Mouse (Mus musculus): ENCODE data around the gene Pde4d. TPM values are rescaled to one million over a fixed set of nuclear protein-coding genes. Genes with fewer than 3 reads are reported as not detected.
A peak's percentile ranks its signal among the peaks of the same experiment; 100 is the strongest.

Pde4d gene
- polyA plus RNA-seq, 1 experiment from 2014 or later: 13.6 TPM

DNA sequence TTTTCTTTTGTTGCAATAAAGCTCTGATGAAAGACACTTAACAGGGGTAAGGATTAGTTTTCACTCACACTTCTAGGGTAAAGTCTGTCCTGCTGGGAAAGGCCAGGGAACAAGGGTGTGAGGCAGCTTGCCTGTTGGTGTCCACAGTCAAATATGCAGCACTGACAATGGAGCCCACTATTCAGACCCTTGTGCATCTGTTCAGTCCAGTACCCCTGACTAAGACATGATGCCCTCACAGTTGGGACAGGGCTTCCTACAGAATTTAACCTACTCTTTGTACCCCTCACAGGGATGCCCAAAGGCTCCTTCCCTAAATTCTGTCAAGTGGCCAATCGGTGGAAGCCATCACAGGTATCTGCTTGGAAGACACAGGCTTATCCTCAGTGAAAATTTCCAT lies 1068.4 kb downstream of the Pde4d start:
- no peaks in the 10 kb centered on the region for H3K4me1 ChIP-seq (ENCODE audit: control insufficient read depth, insufficient read depth, low read length)
- 85% methylated on average over 1 of the region's 1 CpGs for WGBS
- no peak for DNase-seq (ENCODE audit: low spot score)
- H3K27ac ChIP-seq (replicated peaks; ENCODE audit: low read depth, low read length): no peak overlapping the region
- no peaks in the 10 kb centered on the region for H3K9me3 ChIP-seq (ENCODE audit: control insufficient read depth, low read length)
- H3K36me3 ChIP-seq (ENCODE audit: control insufficient read depth, insufficient read depth, low read length): no peaks in the 10 kb centered on the region
- no peaks in the 10 kb centered on the region for H3K27me3 ChIP-seq (replicated peaks; ENCODE audit: control insufficient read depth, insufficient read depth, low read length)
- no peak for ATAC-seq (ENCODE audit: low read depth)
- H3K4me3 ChIP-seq (ENCODE audit: low read depth, low read length): no peak overlapping the region
- no peak overlapping the region for H3K9ac ChIP-seq (ENCODE audit: low read depth, low read length)
- no peak overlapping the region for H3K4me2 ChIP-seq (ENCODE audit: low read depth, low read length)

DNA sequence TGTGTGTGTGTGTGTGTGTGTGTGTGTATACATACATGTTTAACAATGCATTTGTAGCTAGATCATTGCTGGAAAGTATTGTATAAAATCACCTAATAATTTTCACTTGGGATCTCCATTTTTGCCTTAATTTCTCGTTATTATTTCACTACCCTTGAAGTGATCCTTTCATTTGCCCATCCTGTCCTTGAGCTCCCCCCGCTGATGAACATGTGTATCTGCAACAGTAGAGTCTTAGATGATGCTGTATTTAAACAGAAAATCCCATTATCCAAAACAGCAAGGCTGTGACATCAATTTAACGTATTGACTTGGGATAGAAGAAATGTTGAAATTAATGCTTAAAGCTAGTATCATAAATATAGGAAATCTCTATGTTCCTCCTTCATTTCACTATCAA lies 1069.7 kb downstream of the Pde4d start:
- Histone ChIP-seq H3K4me1 (ENCODE audit: control insufficient read depth, insufficient read depth, low read length) (no peaks in the 10 kb centered on the region), H3K27ac (replicated peaks; ENCODE audit: low read depth, low read length) (no peak overlapping the region), H3K9ac (ENCODE audit: low read depth, low read length) (no peak overlapping the region), H3K4me3 (ENCODE audit: low read depth, low read length) (no peak overlapping the region), H3K4me2 (ENCODE audit: low read depth, low read length) (no peak overlapping the region), H3K36me3 (ENCODE audit: control insufficient read depth, insufficient read depth, low read length) (no peaks in the 10 kb centered on the region), H3K27me3 (replicated peaks; ENCODE audit: control insufficient read depth, insufficient read depth, low read length) (no peaks in the 10 kb centered on the region), H3K9me3 (ENCODE audit: control insufficient read depth, low read length) (no peaks in the 10 kb centered on the region)
- WGBS: 41% methylated on average over 3 of the region's 3 CpGs
- ATAC-seq (ENCODE audit: low read depth) (no peak), DNase-seq (ENCODE audit: low spot score) (no peak)

DNA sequence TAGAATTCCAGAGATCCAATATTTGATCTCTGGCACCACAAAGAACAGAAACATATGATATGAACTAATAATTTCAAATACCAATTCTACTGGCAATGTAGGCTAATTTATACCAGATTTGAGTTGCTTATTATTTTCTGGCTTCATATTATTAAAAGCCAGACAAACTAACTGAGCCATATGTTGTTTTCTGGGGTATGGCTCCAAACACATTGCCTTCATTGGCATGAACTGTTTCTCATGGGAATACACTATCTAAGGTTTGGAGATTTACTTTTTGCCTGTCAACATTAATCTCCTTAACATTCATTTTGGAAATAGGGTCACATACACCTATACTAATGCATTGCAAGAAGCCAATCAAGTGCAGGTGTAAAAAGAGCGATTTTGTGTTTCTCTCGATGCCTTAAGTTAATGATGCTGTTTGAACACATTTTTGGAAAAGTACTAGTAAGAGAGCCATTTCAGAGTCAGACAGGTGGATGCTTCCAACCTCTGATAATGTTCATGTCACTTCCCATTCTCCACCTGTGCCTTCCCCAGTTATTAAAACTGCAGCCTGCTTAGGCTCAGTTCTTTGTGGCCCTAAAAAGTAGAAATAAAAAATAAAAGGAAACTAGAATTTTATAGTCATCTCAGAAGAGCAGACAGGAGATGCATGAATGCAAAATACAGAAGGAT lies 1070.4 kb downstream of the Pde4d start:
- ATAC-seq (ENCODE audit: low read depth) (no peak), DNase-seq (ENCODE audit: low spot score) (no peak)
- no peak overlapping the region for H3K27ac ChIP-seq (replicated peaks; ENCODE audit: low read depth, low read length)
- no peaks in the 10 kb centered on the region for H3K27me3 ChIP-seq (replicated peaks; ENCODE audit: control insufficient read depth, insufficient read depth, low read length)
- H3K4me1 ChIP-seq (ENCODE audit: control insufficient read depth, insufficient read depth, low read length): no peaks in the 10 kb centered on the region
- H3K36me3 ChIP-seq (ENCODE audit: control insufficient read depth, insufficient read depth, low read length): no peaks in the 10 kb centered on the region
- no peak overlapping the region for H3K4me3 ChIP-seq (ENCODE audit: low read depth, low read length)
- H3K4me2 ChIP-seq (ENCODE audit: low read depth, low read length): no peak overlapping the region
- no peaks in the 10 kb centered on the region for H3K9me3 ChIP-seq (ENCODE audit: control insufficient read depth, low read length)
- 81% methylated on average over 2 of the region's 2 CpGs for WGBS
- H3K9ac ChIP-seq (ENCODE audit: low read depth, low read length): no peak overlapping the region

DNA sequence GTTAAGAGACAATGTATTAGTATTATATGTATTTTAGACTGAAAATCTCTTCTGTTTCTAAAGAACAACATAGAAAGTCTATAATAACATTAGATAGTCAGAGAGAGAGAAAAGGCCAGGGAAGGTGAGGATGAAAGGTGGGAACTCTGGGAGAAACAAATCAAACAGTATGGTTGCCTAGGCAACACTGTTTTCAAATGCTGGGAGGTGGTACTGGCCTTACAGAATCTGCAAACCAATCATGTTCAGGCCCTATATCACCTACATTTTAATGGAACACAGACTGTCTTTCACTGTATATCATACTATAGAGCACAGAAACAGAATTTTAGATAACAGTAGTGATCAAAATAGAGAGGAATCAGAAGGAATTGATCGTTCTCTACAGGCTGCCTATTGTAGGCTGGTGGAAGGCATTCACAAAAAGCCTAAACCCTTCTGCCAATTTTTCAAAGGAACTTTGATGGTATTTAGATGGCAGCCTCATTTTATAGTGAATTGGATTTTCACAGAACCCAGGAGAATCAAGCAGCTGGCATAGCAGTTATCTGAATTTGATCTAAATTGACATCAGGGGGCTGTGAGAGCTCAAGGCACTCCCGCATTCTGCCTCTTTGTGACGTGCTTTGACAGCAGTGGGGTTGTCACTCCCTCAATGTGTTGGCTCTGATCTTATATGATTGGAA lies 1084.2 kb downstream of the Pde4d start:
- no peak for ATAC-seq (ENCODE audit: low read depth)
- Histone ChIP-seq H3K36me3 (ENCODE audit: control insufficient read depth, insufficient read depth, low read length) (no peaks in the 10 kb centered on the region), H3K4me1 (ENCODE audit: control insufficient read depth, insufficient read depth, low read length) (no peaks in the 10 kb centered on the region; the same call in 1 of the 2 replicates), H3K27ac (replicated peaks; ENCODE audit: low read depth, low read length) (no peak overlapping the region), H3K9ac (ENCODE audit: low read depth, low read length) (no peak overlapping the region), H3K4me3 (ENCODE audit: low read depth, low read length) (no peak overlapping the region), H3K4me2 (ENCODE audit: low read depth, low read length) (no peak overlapping the region), H3K9me3 (ENCODE audit: control insufficient read depth, low read length) (no peaks in the 10 kb centered on the region), H3K27me3 (replicated peaks; ENCODE audit: control insufficient read depth, insufficient read depth, low read length) (no peaks in the 10 kb centered on the region)
- DNase-seq (ENCODE audit: low spot score): peak; percentile 23
- WGBS: 64% methylated on average over 3 of the region's 3 CpGs

DNA sequence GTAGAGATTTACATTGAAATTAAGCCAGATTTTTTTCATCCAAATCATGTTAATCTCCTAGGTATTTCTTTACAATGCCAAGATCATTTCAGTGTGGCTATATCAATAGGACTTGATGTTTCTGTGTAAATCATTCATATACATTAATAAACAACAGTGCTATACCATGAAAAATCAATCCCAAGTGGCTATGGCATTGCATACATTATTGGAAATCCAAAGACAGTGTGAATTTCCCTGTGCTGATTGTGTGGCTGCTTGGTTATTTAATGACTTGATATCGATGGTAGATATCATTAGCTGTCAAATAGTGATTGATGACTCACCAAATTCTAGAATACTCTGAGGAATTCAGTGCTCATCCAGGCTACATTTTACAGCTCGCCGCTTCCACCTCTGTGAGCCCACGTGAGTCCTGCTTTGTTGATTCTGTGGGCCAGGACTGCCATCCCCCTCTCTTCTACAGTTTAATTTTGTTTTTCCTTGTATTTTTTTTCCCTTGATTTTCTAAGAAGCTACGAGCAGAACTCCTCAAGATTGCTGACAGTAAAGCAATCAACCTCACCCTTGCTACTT lies 1085.0 kb downstream of the Pde4d start:
- ATAC-seq (ENCODE audit: low read depth) (no peak), DNase-seq (ENCODE audit: low spot score) (peak; percentile 10)
- H3K4me3 ChIP-seq (ENCODE audit: low read depth, low read length): no peak overlapping the region
- H3K4me1 ChIP-seq (ENCODE audit: control insufficient read depth, insufficient read depth, low read length): no peaks in the 10 kb centered on the region; the same call in 1 of the 2 replicates
- H3K27ac ChIP-seq (replicated peaks; ENCODE audit: low read depth, low read length): no peak overlapping the region
- 62% methylated on average over 5 of the region's 5 CpGs for WGBS
- no peaks in the 10 kb centered on the region for H3K9me3 ChIP-seq (ENCODE audit: control insufficient read depth, low read length)
- no peak overlapping the region for H3K4me2 ChIP-seq (ENCODE audit: low read depth, low read length)
- no peaks in the 10 kb centered on the region for H3K36me3 ChIP-seq (ENCODE audit: control insufficient read depth, insufficient read depth, low read length)
- H3K9ac ChIP-seq (ENCODE audit: low read depth, low read length): no peak overlapping the region
- H3K27me3 ChIP-seq (replicated peaks; ENCODE audit: control insufficient read depth, insufficient read depth, low read length): no peaks in the 10 kb centered on the region

DNA sequence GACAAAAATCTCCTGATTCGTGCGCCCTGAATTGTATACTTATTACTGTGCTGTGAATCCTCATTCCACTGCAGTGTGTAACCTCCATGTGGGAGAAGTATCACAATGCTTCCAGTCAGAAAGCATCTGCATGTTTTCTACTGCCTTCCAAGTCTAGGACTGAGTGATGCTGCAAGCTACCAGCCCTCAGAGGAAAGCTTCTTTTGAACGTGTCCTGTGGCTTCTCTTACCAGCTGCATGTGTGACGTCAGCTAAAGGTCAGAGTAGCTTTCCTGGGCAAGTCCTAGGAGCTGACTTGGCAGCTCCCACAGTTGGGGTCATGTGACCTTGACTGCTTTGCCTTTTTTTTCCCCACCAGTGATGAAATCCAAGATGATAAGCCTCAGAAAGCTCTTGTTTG lies 1086.9 kb downstream of the Pde4d start:
- Histone ChIP-seq H3K9ac (ENCODE audit: low read depth, low read length) (no peak overlapping the region), H3K36me3 (ENCODE audit: control insufficient read depth, insufficient read depth, low read length) (no peaks in the 10 kb centered on the region), H3K27ac (replicated peaks; ENCODE audit: low read depth, low read length) (no peak overlapping the region), H3K9me3 (ENCODE audit: control insufficient read depth, low read length) (no peaks in the 10 kb centered on the region), H3K4me3 (ENCODE audit: low read depth, low read length) (no peak overlapping the region), H3K27me3 (replicated peaks; ENCODE audit: control insufficient read depth, insufficient read depth, low read length) (no peaks in the 10 kb centered on the region), H3K4me2 (ENCODE audit: low read depth, low read length) (no peak overlapping the region), H3K4me1 (ENCODE audit: control insufficient read depth, insufficient read depth, low read length) (no peaks in the 10 kb centered on the region; the same call in 1 of the 2 replicates)
- 60% methylated on average over 4 of the region's 4 CpGs for WGBS
- no peak for ATAC-seq (ENCODE audit: low read depth)
- no peak for DNase-seq (ENCODE audit: low spot score)

DNA sequence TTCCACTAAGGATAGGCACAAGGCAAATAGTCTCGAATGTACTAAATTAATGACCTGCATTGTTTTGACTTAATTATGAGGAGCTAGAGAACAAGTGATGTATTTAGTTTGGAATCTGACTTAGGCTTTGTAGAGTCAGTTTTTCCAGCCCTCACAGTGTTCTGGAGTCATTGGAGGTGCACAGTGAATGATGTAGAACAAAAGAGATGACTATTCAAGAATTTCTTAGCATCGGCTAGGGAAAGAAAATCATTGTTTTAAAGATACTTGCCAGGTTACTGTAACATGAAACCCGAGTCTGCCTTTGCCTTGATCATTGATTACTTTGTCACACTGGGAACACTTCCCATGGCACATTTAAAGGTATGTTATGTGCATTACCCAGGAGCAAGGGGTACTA lies 1089.6 kb downstream of the Pde4d start:
- Histone ChIP-seq H3K9me3 (ENCODE audit: control insufficient read depth, low read length) (no peaks in the 10 kb centered on the region), H3K9ac (ENCODE audit: low read depth, low read length) (no peak overlapping the region), H3K4me1 (ENCODE audit: control insufficient read depth, insufficient read depth, low read length) (no peaks in the 10 kb centered on the region), H3K36me3 (ENCODE audit: control insufficient read depth, insufficient read depth, low read length) (no peaks in the 10 kb centered on the region), H3K27ac (replicated peaks; ENCODE audit: low read depth, low read length) (no peak overlapping the region), H3K4me3 (ENCODE audit: low read depth, low read length) (no peak overlapping the region), H3K27me3 (replicated peaks; ENCODE audit: control insufficient read depth, insufficient read depth, low read length) (no peaks in the 10 kb centered on the region), H3K4me2 (ENCODE audit: low read depth, low read length) (no peak overlapping the region)
- 49% methylated on average over 3 of the region's 3 CpGs for WGBS
- ATAC-seq (ENCODE audit: low read depth): no peak
- no peak for DNase-seq (ENCODE audit: low spot score)

DNA sequence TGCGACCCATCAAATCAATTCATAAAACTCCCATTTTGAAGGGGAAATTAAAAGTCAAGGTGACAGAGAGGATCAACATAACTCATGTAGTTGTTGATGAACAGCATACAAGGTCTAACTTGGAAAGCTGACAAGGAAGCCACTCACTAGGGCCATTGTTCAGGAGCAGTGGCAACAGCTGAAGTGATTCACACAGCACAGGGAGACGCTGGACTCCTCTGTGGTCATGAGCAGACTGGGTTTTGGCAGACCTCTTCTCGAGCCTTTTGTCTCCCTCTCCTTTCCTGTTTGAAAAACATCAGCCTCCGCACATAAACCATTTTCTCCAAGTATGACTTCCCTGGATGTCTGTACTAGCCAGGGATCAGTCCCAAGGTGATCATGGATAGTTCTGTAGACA lies 1094.9 kb downstream of the Pde4d start:
- Histone ChIP-seq H3K4me1 (ENCODE audit: control insufficient read depth, insufficient read depth, low read length) (no peaks in the 10 kb centered on the region), H3K27ac (replicated peaks; ENCODE audit: low read depth, low read length) (no peak overlapping the region), H3K4me2 (ENCODE audit: low read depth, low read length) (no peak overlapping the region), H3K36me3 (ENCODE audit: control insufficient read depth, insufficient read depth, low read length) (no peaks in the 10 kb centered on the region), H3K27me3 (replicated peaks; ENCODE audit: control insufficient read depth, insufficient read depth, low read length) (no peaks in the 10 kb centered on the region), H3K4me3 (ENCODE audit: low read depth, low read length) (no peak overlapping the region), H3K9ac (ENCODE audit: low read depth, low read length) (no peak overlapping the region), H3K9me3 (ENCODE audit: control insufficient read depth, low read length) (no peaks in the 10 kb centered on the region)
- WGBS: 73% methylated on average over 4 of the region's 4 CpGs
- no peak for DNase-seq (ENCODE audit: low spot score)
- no peak for ATAC-seq (ENCODE audit: low read depth)

All from embryonic facial prominence, embryonic 14.5 days (tissue).